ENCODE assay signal across 9 mouse cellular contexts in genomic region chr15:86122261-86122949, GRCm38 (mm10).
DNase-seq lines count a peak whose midpoint lies in the region; ATAC-seq and TF ChIP-seq lines count a peak whose summit lies in the region.
"Had no signal": no experiment of that assay in that cellular context is flagged by ENCODE, and none has a peak within 500 bp of the region (broad histone marks: within the 10 kb centered on the region; RNA-seq: fewer than 3 reads in every experiment).

No protein-coding gene starts in this region.

- no peak overlapping the region for H3K4me3 ChIP-seq in liver, embryonic 12.5 days
- no peak overlapping the region for H3K4me3 ChIP-seq in lung, postnatal 0 days (ENCODE audit: low read depth, low read length)
- H3K4me3 ChIP-seq: embryonic facial prominence, embryonic 13.5 days had no signal

- TF ChIP-seq CTCF in lung, postnatal 0 days (IDR thresholded peaks at IDR 0.05) = peak; percentile 18

- H3K27me3 ChIP-seq in liver, embryonic 12.5 days (replicated peaks) = no peaks in the 10 kb centered on the region
- H3K27me3 ChIP-seq in lung, postnatal 0 days (replicated peaks; ENCODE audit: insufficient read depth, low read length) = no peaks in the 10 kb centered on the region
- H3K27me3 ChIP-seq: embryonic facial prominence, embryonic 13.5 days had no signal

- peaks cover 22% of the 10 kb centered on the region for H3K4me1 ChIP-seq in liver, embryonic 12.5 days
- no peaks in the 10 kb centered on the region for H3K4me1 ChIP-seq in lung, postnatal 0 days (ENCODE audit: insufficient read depth, low read depth, low read length)

- H3K9me3 ChIP-seq in liver, embryonic 12.5 days (replicated peaks) = no peaks in the 10 kb centered on the region
- no peaks in the 10 kb centered on the region for H3K9me3 ChIP-seq in lung, postnatal 0 days (ENCODE audit: low read length)
- H3K9me3 ChIP-seq: embryonic facial prominence, embryonic 13.5 days had no signal

- WGBS in liver, embryonic 12.5 days (ENCODE audit: insufficient replicate concordance) = 88% methylated on average over 9 of the region's 9 CpGs
- WGBS in lung, postnatal 0 days = 81% methylated on average over 9 of the region's 9 CpGs

- no peak overlapping the region for H3K27ac ChIP-seq in liver, embryonic 12.5 days
- H3K27ac ChIP-seq in lung, postnatal 0 days (ENCODE audit: low read length) = no peak overlapping the region
- H3K27ac ChIP-seq: embryonic facial prominence, embryonic 13.5 days had no signal

- H3K9ac ChIP-seq in liver, embryonic 12.5 days = 0 out of 2 replicates have a peak overlapping the region, but pooled peaks have one; percentile 19
- H3K9ac ChIP-seq in lung, postnatal 0 days (replicated peaks; ENCODE audit: low read depth) = no peak overlapping the region
- H3K9ac ChIP-seq: embryonic facial prominence, embryonic 13.5 days had no signal

- H3K36me3 ChIP-seq in liver, embryonic 12.5 days = peaks cover 83% of the 10 kb centered on the region
- 0 out of 2 replicates have a peak, but pooled peaks cover 11% of the 10 kb centered on the region for H3K36me3 ChIP-seq in lung, postnatal 0 days (ENCODE audit: insufficient read depth, low read length)

- TF ChIP-seq EP300 in lung, postnatal 0 days (IDR thresholded peaks at IDR 0.05) = no peak

- DNase-seq in liver = no peak
- peak; percentile 66 to 77 for DNase-seq in adrenal gland, postnatal 36 days
- DNase-seq in gastrocnemius, adult 8-10 months (ENCODE audit: low spot score in 2 of 2) = peak; percentile 72 to 82
- DNase-seq in lung, postnatal 0 days (ENCODE audit: low spot score) = peak; percentile 30
- DNase-seq in frontal cortex, postnatal 36 days (ENCODE audit: low spot score in 2 of 2) = no peak
- no peak for DNase-seq in layer of hippocampus, adult 9-10 months (ENCODE audit: low spot score)
- DNase-seq in urinary bladder, postnatal 25 days (ENCODE audit: low spot score) = no peak

- ATAC-seq in liver, embryonic 12.5 days = no peak
- peak; percentile 39 for ATAC-seq in lung, postnatal 0 days

- no peak overlapping the region for H3K4me2 ChIP-seq in liver, embryonic 12.5 days
- no peak overlapping the region for H3K4me2 ChIP-seq in lung, postnatal 0 days (replicated peaks; ENCODE audit: low read depth, low read length)
- H3K4me2 ChIP-seq: embryonic facial prominence, embryonic 13.5 days had no signal

Comparison
In these comparisons a context has a peak if more than half of its experiments do, and no peak if none do; other contexts are left out.
1. DNase-seq: peak in adrenal gland, postnatal 36 days (2 of 2), gastrocnemius, adult 8-10 months (2 of 2) and lung, postnatal 0 days (single experiment); none in liver (single experiment), frontal cortex, postnatal 36 days (0 of 2), layer of hippocampus, adult 9-10 months (single experiment) and urinary bladder, postnatal 25 days (single experiment).